Mouse (Mus musculus) liver, embryonic 14.5 days (tissue): Measurements from ENCODE around the gene Slc30a10.

Experiments used
- CTCF ChIP-seq: IDR thresholded peaks from 2 replicates; pipeline ENCODE4 v1.5.1; 2016; ENCODE audit warnings: antibody characterized with exemption, low read depth, control low read depth
- EP300 ChIP-seq: IDR thresholded peaks from 2 replicates; pipeline ENCODE4 v1.6.1; 2016; ENCODE audit warnings: antibody characterized with exemption, low read depth

- TF ChIP-seq EP300 (no peak), CTCF (no peak)
These were observed 46.0 kb downstream of the Slc30a10 start for GRCm38 (mm10) chr1:185500602-185501001.
